Mouse (Mus musculus) heart, adult 18-20 months (tissue): ENCODE results near the gene Olfr976. TPM values are rescaled to one million over a fixed set of nuclear protein-coding genes. Genes with fewer than 3 reads are reported as not detected.
"Not testable (repeated sequence)": the region's sequence is repeated elsewhere in the genome, so short reads cannot be mapped to it uniquely, and the experiment has no call there.

Experiments
- DNase-seq, 2 experiments: peaks; one replicate each; pipeline ENCODE4 v3.0.0; 2021 to 2022; ENCODE audit warnings: mixed read lengths in 1 of 2
- long read RNA-seq, 2 experiments: library from polyadenylated mRNA; stranded (forward); transcript quantifications; one replicate each; pipeline ENCODE4 v2.0.0; 2021
- total RNA-seq, 2 experiments: library from RNA; stranded (reverse); gene quantifications; 2 replicates each; pipeline ENCODE4 v1.2.3; 2021

Olfr976 gene
- total RNA-seq: not detected
- long read RNA-seq, experiment 1: 0 reads
- long read RNA-seq, experiment 2: 0 reads

DNA sequence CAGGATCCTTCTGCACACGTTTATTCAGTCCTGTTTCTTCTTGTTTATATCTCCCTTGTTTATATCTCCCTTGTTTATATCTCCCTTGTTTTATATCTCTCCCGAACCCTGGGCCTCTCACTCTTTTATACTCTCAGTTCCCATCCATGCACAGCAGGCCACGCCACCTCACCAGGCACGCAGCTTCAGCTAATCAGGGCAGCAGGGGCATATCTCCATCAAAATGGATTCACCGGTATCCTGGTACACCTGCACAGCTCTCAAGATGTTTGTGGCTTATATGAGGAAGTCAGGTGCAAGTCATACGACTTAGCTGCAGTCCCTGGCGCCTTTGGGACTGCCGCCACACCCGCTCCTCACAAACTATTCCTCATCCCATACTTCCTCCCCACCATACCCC, at the start of gene Olfr976:
TSS of gene Olfr976 (minus strand) at position 101 of the 400 bp plus-strand sequence.
- DNase-seq: not testable (repeated sequence)

DNA sequence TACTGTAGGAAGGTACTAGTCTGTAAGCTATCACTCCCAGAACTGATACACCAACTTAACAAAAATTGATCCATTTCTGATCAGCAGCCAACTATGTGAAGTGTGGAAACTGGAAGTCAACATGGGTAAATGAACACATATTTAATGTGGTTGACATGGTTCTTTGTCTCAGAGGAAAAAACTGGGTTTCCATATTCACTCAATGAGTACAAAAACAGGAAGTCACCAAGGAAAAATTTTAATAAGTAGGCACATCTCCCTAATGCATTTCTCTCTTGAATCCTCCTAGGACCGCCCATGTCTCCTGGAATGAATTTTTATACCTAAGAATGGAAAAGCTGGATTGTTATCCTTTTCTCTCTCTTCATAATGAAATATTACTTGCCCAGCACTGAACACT, 48.5 kb upstream of the Olfr976 start, which contains the start of gene Olfr980:
TSS of gene Olfr980 (minus strand) at position 101 of the 400 bp plus-strand sequence.
- no peak for DNase-seq

DNA sequence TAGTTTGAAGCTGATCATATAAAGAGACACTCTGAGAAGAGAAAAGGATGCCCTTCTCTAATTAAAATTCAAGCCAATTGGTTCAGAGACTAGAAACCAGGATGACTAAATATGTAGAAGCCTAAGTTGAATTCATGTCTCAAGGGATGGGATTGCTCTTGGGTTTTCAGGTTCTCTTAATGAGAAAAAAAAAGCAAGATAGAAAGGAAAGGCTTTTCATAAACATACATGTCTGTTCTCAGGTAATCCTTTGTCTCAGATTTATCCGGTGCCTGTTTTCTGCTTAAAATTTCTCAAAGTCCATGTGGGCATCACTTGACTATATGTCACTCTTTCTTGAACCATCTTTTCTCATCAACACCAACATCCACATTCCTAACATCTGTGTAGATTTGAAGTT, 42.4 kb upstream of the Olfr976 start, which contains the start of gene Olfr979:
TSS of gene Olfr979 (minus strand) at position 101 of the 400 bp plus-strand sequence.
- DNase-seq: no peak

DNA sequence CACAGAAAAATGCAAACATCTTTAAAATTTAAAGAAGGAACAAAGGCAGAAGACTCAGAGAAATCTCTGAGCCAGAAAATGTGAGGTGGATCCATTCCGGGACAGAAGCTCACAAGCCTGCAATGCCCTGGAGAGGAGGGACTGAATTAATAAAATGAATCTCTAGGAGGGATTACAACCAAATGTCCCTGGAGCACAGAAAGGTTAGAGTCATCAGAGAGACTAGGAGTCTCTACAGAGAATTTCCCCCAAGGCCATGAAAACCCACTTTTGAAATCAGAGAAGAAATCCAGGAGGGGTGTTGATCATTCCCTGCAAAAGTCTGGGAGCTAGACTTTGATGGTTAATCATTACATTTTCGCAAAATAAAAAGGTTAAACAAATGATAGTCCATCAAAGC, 30.9 kb upstream of the Olfr976 start, which contains the start of gene Olfr978:
TSS of gene Olfr978 (plus strand) at position 301 of the 400 bp plus-strand sequence.
- DNase-seq: no peak

DNA sequence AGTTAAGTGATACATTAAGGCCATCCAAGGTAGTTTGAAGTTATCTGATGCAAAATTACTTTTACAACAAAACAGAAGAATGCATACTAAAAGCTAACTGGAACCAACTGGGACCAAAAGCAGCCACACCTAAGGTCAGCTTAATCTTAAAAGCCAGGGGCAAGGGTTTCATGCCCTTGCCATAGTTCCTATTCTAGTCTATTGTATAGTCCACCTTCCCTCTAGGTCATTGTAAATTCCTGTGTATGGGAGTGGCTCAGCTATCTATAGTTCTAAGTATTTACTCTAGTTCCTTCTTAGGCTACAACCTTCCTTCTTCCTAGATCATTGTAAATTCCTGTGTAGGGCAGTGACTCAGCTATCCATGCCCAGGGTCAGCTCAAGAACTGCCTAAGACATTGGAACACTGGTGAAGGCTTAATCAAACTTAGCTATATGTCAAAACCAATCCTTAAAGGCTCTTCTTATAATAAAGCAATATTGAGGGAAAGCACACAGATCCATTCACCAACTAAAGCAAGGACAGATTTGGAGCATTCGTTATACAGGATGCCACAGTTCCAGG, 15.7 kb upstream of the Olfr976 start:
- DNase-seq: not testable (repeated sequence)

DNA sequence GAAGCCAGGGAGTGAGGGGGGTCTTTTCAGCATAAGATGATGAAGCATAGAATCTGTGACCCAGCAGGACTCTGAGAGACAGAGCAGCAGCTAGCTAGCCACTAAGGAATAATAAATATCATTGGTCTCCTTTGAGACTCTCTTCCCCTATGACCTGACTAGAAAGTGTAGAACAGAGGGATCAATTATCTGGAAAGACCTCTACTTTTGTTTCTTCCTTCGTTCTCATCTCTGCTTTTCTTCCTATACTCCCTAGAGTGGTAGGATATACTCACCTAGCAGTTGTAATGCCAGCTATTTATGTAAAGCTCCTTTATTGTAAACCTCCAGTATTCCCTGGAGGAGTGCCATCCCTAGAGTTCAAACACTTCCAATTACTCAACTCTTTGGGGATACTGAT, 9.0 kb downstream of the Olfr976 start, which contains the start of gene Olfr975:
TSS of gene Olfr975 (minus strand) at position 101 of the 400 bp plus-strand sequence.
- DNase-seq: no peak

DNA sequence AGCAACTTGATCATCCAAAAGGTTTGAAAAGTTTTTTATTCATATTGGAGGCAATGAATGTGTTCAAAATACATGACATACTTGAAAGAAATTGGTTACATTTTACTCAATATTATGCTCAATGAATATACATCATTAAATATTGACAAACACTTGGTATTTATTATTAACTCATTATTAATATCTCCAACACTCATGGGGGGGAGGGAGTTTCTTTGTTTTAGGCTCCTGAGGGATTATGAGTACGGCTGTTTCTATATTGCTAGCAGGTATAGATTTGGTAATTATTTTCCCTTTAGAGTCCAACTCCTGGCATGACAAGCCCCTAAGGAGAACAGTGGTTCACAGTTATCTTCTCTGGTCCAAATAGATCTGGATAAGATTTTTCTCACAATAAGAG, 23.7 kb downstream of the Olfr976 start, which contains the start of gene Olfr974:
TSS of gene Olfr974 (plus strand) at position 301 of the 400 bp plus-strand sequence.
- DNase-seq: no peak

DNA sequence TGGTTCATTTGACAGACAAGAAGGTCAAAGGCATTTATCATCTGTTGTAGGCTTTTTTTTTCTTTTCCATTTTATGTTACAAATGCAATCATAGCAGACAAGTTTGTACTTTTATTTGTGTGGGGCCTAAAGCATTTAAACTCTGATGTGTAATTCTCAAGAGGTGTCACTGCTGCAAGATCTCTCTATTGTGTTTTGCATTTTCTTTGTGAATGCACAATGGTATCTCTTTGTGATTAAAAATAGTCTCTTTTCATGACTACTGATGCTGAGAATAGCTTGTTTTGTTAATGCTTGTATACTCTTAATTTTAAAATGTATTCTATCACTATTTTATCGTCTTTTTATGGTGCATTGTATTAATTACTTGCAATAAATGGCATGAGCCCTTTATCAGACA, 32.1 kb downstream of the Olfr976 start:
- DNase-seq: not testable (repeated sequence)

DNA sequence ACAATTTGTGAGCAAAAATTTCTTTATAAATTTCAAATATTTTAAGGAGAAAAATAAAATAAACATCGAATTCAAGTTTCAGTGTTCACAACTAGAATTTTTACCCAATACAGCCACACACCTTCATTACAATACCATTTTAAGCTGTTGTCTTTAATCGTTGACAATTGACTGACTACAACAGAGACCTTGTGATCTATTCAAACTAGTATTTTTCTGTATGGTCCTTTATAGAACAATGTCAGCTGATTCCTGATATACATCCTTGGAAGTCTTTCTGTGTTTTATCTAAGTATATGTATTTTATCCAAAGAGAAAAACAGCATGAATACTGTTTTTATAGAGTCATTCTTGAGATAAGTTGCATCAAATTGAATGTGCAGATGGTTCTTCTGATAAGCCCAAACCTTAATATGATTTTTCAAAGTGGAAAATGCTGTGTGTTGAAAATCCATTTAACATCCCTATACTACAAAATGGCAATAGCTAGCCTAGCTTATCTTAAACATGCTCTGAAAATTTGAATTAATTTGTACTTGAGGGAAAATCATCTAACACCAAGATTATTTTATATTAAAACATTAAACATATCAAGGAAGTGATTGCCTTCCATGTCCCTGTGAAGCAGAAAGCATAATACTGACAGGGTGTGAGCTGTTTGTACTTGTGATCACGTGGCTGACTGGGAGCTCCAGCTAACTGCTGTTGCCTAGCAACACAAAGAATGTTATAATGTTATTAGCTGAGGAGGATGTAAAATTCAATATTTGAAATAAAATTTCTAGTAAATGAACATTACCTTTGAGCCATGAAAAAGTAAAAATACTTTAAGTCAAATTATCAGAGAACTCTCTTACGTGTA, 32.7 kb downstream of the Olfr976 start:
- DNase-seq: not testable (repeated sequence)

DNA sequence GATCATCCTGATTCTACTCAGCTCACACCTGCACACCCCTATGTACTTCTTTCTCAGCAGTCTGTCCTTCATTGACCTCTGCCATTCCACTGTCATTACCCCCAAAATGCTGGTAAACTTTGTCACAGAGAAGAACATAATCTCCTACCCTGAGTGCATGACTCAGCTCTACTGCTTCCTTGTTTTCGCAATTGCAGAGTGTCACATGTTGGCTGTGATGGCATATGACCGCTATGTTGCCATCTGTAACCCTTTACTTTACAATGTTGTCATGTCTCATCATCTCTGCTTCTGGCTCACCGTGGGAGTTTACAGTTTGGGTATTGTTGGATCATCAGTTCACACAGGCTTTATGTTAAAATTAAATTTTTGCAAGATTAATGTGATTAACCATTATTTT, 51.0 kb downstream of the Olfr976 start:
- DNase-seq: no peak

DNA sequence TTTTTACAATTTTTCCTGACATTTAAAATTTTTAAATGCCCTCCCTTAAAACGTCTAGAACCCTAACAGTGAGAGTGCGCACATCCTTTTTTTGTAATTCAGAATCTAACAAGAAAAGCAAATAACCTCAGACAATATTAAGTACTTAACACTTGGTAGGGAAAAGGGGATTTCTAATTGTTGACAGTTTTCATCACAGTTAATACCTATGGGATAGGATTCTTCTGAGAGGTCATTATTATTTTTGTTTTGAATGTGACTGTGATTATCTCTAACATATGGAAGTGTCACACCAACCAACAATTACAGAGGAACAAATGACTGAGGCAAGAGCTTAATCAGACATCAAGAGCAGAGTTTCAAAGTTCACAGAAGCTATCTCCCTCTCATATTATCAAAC, 53.9 kb downstream of the Olfr976 start, which contains the start of gene Olfr229:
TSS of gene Olfr229 (plus strand) at position 301 of the 400 bp plus-strand sequence.
- no peak for DNase-seq

DNA sequence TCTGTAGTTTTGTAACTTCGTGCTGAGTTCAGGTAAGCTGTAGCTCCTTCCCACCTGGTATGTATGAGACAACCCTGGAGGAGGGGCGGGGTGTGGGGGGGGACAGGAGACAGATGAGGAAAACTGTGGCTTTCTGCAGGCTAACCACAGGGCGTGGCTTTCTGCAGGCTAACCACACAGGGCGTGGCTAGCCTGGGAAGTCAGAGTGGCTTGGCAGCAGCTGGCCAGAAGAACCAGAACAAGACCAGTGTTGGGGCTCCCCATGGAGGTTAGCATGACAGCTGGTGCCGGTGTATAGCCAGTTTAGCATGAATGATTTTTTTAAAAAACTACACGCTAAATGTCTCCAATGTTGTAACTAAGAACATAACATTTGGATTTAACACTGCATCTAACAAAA, 55.8 kb downstream of the Olfr976 start:
- no peak for DNase-seq

Other genes starting within 250 kb of the Olfr976 start
- gene Olfr965, start 249.8 kb downstream of the Olfr976 start, total RNA-seq: not detected
- gene Olfr150, start 230.2 kb downstream of the Olfr976 start, total RNA-seq: not detected
- gene Olfr967, start 214.9 kb downstream of the Olfr976 start, total RNA-seq: not detected
- gene Olfr968, start 177.9 kb downstream of the Olfr976 start, total RNA-seq: not detected
- not detected for gene Olfr969, start 170.2 kb downstream of the Olfr976 start, total RNA-seq
- not detected for gene Olfr970, start 152.3 kb downstream of the Olfr976 start, total RNA-seq
- not detected for gene Olfr971, start 124.3 kb downstream of the Olfr976 start, total RNA-seq
- gene Olfr972, start 94.7 kb downstream of the Olfr976 start, total RNA-seq: not detected
- not detected for gene Olfr229, start 53.8 kb downstream of the Olfr976 start, total RNA-seq
- gene Olfr974, start 23.6 kb downstream of the Olfr976 start, total RNA-seq: not detected
- gene Olfr975, start 9.1 kb downstream of the Olfr976 start, total RNA-seq: not detected
- not detected for gene Olfr978, start 31.0 kb upstream of the Olfr976 start, total RNA-seq
- gene Olfr979, start 42.3 kb upstream of the Olfr976 start, total RNA-seq: not detected
- gene Olfr980, start 48.4 kb upstream of the Olfr976 start, total RNA-seq: not detected
- gene Olfr981, start 60.3 kb upstream of the Olfr976 start, total RNA-seq: not detected
- gene Olfr982, start 112.7 kb upstream of the Olfr976 start, total RNA-seq: not detected
- not detected for gene Olfr983, start 132.5 kb upstream of the Olfr976 start, total RNA-seq
- not detected for gene Olfr984, start 153.1 kb upstream of the Olfr976 start, total RNA-seq
- gene Olfr985, start 169.1 kb upstream of the Olfr976 start, total RNA-seq: not detected
- gene Tmem225, start 187.0 kb upstream of the Olfr976 start, total RNA-seq: not detected
- gene Olfr986, start 219.8 kb upstream of the Olfr976 start, total RNA-seq: not detected
- 1 to 10 TPM; 2.5 to 2.7 TPM for gene Zfp202, start 231.2 kb upstream of the Olfr976 start, total RNA-seq